Mouse (Mus musculus): ENCODE measurements around the gene Pak4. TPM values are rescaled to one million over a fixed set of nuclear protein-coding genes. Genes with fewer than 3 reads are reported as not detected.

The Pak4 gene
- 3.4 TPM for polyA plus RNA-seq (2014; fragmentation: Illumina TruSeq; extraction: RNeasy Lipid Tissue Mini Kit (QIAGEN cat#74804); ENCODE audit: low read depth, low replicate concordance)

GRCm38 (mm10) chr7:28597642-28598446, at the start of gene Pak4, which contains the start of gene Samd4b:
Gene Pak4, minus strand, starts transcription at chr7:28598185.
Gene Samd4b, minus strand, starts transcription at chr7:28598144.

GRCm38 (mm10) chr7:28631073-28631472, 33.1 kb upstream of the Pak4 start, which contains the start of gene Acp7:
Gene Acp7, minus strand, starts transcription at chr7:28631332.

GRCm38 (mm10) chr7:28547154-28547553, 50.8 kb downstream of the Pak4 start, which contains the start of gene Nccrp1:
Gene Nccrp1, minus strand, starts transcription at chr7:28547254.

GRCm38 (mm10) chr7:28540526-28540925, 57.5 kb downstream of the Pak4 start, which contains the start of gene Sycn:
Gene Sycn, plus strand, starts transcription at chr7:28540885.

GRCm38 (mm10) chr7:28522536-28522935, 75.4 kb downstream of the Pak4 start, which contains the start of gene Ifnl3:
Gene Ifnl3, plus strand, starts transcription at chr7:28522836.

GRCm38 (mm10) chr7:28510405-28510974, 87.5 kb downstream of the Pak4 start, which contains the start of gene Ifnl2:
Gene Ifnl2, minus strand, starts transcription at chr7:28510455.

Other genes starting within 250 kb of the Pak4 start
- gene Rps16, start 247.5 kb downstream of the Pak4 start, polyA plus RNA-seq (2014; fragmentation: Illumina TruSeq; extraction: RNeasy Lipid Tissue Mini Kit (QIAGEN cat#74804); ENCODE audit: low read depth, low replicate concordance): 221 TPM
- gene Plekhg2, start 225.6 kb downstream of the Pak4 start, polyA plus RNA-seq (2014; fragmentation: Illumina TruSeq; extraction: RNeasy Lipid Tissue Mini Kit (QIAGEN cat#74804); ENCODE audit: low read depth, low replicate concordance): 2.7 TPM
- gene Zfp36, start 217.9 kb downstream of the Pak4 start, polyA plus RNA-seq (2014; fragmentation: Illumina TruSeq; extraction: RNeasy Lipid Tissue Mini Kit (QIAGEN cat#74804); ENCODE audit: low read depth, low replicate concordance): 46.7 TPM
- gene Med29, start 205.5 kb downstream of the Pak4 start, polyA plus RNA-seq (2014; fragmentation: Illumina TruSeq; extraction: RNeasy Lipid Tissue Mini Kit (QIAGEN cat#74804); ENCODE audit: low read depth, low replicate concordance): 1.5 TPM
- gene Paf1, start 205.2 kb downstream of the Pak4 start, polyA plus RNA-seq (2014; fragmentation: Illumina TruSeq; extraction: RNeasy Lipid Tissue Mini Kit (QIAGEN cat#74804); ENCODE audit: low read depth, low replicate concordance): 58.5 TPM
- gene Gmfg, start 160.7 kb downstream of the Pak4 start, polyA plus RNA-seq (2014; fragmentation: Illumina TruSeq; extraction: RNeasy Lipid Tissue Mini Kit (QIAGEN cat#74804); ENCODE audit: low read depth, low replicate concordance): 17.7 TPM
- not detected for gene Lrfn1, start 146.2 kb downstream of the Pak4 start, polyA plus RNA-seq (2014; fragmentation: Illumina TruSeq; extraction: RNeasy Lipid Tissue Mini Kit (QIAGEN cat#74804); ENCODE audit: low read depth, low replicate concordance)
- gene Ifnl2, start 87.7 kb downstream of the Pak4 start, polyA plus RNA-seq (2014; fragmentation: Illumina TruSeq; extraction: RNeasy Lipid Tissue Mini Kit (QIAGEN cat#74804); ENCODE audit: low read depth, low replicate concordance): not detected
- not detected for gene Ifnl3, start 75.3 kb downstream of the Pak4 start, polyA plus RNA-seq (2014; fragmentation: Illumina TruSeq; extraction: RNeasy Lipid Tissue Mini Kit (QIAGEN cat#74804); ENCODE audit: low read depth, low replicate concordance)
- gene Sycn, start 57.3 kb downstream of the Pak4 start, polyA plus RNA-seq (2014; fragmentation: Illumina TruSeq; extraction: RNeasy Lipid Tissue Mini Kit (QIAGEN cat#74804); ENCODE audit: low read depth, low replicate concordance): 2.4 TPM
- not detected for gene Nccrp1, start 50.9 kb downstream of the Pak4 start, polyA plus RNA-seq (2014; fragmentation: Illumina TruSeq; extraction: RNeasy Lipid Tissue Mini Kit (QIAGEN cat#74804); ENCODE audit: low read depth, low replicate concordance)
- gene Samd4b, start within 50 bp of the Pak4 start, polyA plus RNA-seq (2014; fragmentation: Illumina TruSeq; extraction: RNeasy Lipid Tissue Mini Kit (QIAGEN cat#74804); ENCODE audit: low read depth, low replicate concordance): 11.5 TPM
- not detected for gene Acp7, start 33.1 kb upstream of the Pak4 start, polyA plus RNA-seq (2014; fragmentation: Illumina TruSeq; extraction: RNeasy Lipid Tissue Mini Kit (QIAGEN cat#74804); ENCODE audit: low read depth, low replicate concordance)
- gene Fbxo27, start 94.7 kb upstream of the Pak4 start, polyA plus RNA-seq (2014; fragmentation: Illumina TruSeq; extraction: RNeasy Lipid Tissue Mini Kit (QIAGEN cat#74804); ENCODE audit: low read depth, low replicate concordance): not detected
- gene Fbxo17, start 118.6 kb upstream of the Pak4 start, polyA plus RNA-seq (2014; fragmentation: Illumina TruSeq; extraction: RNeasy Lipid Tissue Mini Kit (QIAGEN cat#74804); ENCODE audit: low read depth, low replicate concordance): 1.5 TPM
- 12.6 TPM for gene Mrps12, start 143.6 kb upstream of the Pak4 start, polyA plus RNA-seq (2014; fragmentation: Illumina TruSeq; extraction: RNeasy Lipid Tissue Mini Kit (QIAGEN cat#74804); ENCODE audit: low read depth, low replicate concordance)
- not detected for gene Sars2, start 143.8 kb upstream of the Pak4 start, polyA plus RNA-seq (2014; fragmentation: Illumina TruSeq; extraction: RNeasy Lipid Tissue Mini Kit (QIAGEN cat#74804); ENCODE audit: low read depth, low replicate concordance)
- gene Ccer2, start 158.0 kb upstream of the Pak4 start, polyA plus RNA-seq (2014; fragmentation: Illumina TruSeq; extraction: RNeasy Lipid Tissue Mini Kit (QIAGEN cat#74804); ENCODE audit: low read depth, low replicate concordance): not detected
- 17.9 TPM for gene Sirt2, start 168.6 kb upstream of the Pak4 start, polyA plus RNA-seq (2014; fragmentation: Illumina TruSeq; extraction: RNeasy Lipid Tissue Mini Kit (QIAGEN cat#74804); ENCODE audit: low read depth, low replicate concordance)
- not detected for gene Nfkbib, start 169.3 kb upstream of the Pak4 start, polyA plus RNA-seq (2014; fragmentation: Illumina TruSeq; extraction: RNeasy Lipid Tissue Mini Kit (QIAGEN cat#74804); ENCODE audit: low read depth, low replicate concordance)
- gene Rinl, start 190.8 kb upstream of the Pak4 start, polyA plus RNA-seq (2014; fragmentation: Illumina TruSeq; extraction: RNeasy Lipid Tissue Mini Kit (QIAGEN cat#74804); ENCODE audit: low read depth, low replicate concordance): 1.8 TPM
- gene Hnrnpl, start 210.4 kb upstream of the Pak4 start, polyA plus RNA-seq (2014; fragmentation: Illumina TruSeq; extraction: RNeasy Lipid Tissue Mini Kit (QIAGEN cat#74804); ENCODE audit: low read depth, low replicate concordance): 380 TPM
- gene Ech1, start 227.0 kb upstream of the Pak4 start, polyA plus RNA-seq (2014; fragmentation: Illumina TruSeq; extraction: RNeasy Lipid Tissue Mini Kit (QIAGEN cat#74804); ENCODE audit: low read depth, low replicate concordance): 14.0 TPM
- gene Lgals4, start 235.7 kb upstream of the Pak4 start, polyA plus RNA-seq (2014; fragmentation: Illumina TruSeq; extraction: RNeasy Lipid Tissue Mini Kit (QIAGEN cat#74804); ENCODE audit: low read depth, low replicate concordance): 405 TPM